Mouse (Mus musculus) frontal cortex, adult 2 months (tissue): Measurements from ENCODE around the gene Rrad. TPM values are rescaled to one million over a fixed set of nuclear protein-coding genes. Genes with fewer than 3 reads are reported as not detected.

Experiments
- DNase-seq, 2 experiments: peaks; one replicate each; pipeline ENCODE4 v3.0.0; 2022; ENCODE audit warnings: low spot score in 1 of 2; ENCODE audit errors: extremely low spot score in 1 of 2
- polyA plus RNA-seq: library from polyadenylated mRNA; depleted of rRNA; stranded (reverse); fragments of >200 nt; gene quantifications from 2 replicates; pipeline ENCODE4 v1.2.3, GENCODE M21; 2012; rRNA removed

Gene Rrad
- polyA plus RNA-seq, 1 experiment, result 4.0 TPM

- no peak for DNase-seq
These were observed 46.6 kb downstream of the Rrad start for GRCm38 (mm10) chr8:104584522-104584921.

Other genes starting within 250 kb of the Rrad start
- 40.0 and 43.8 TPM in 2 replicates for gene Cmtm4, start 235.5 kb downstream of the Rrad start, polyA plus RNA-seq
- 154 and 165 TPM in 2 replicates for gene Dync1li2, start 188.3 kb downstream of the Rrad start, polyA plus RNA-seq
- gene Terb1, start 121.4 kb downstream of the Rrad start, polyA plus RNA-seq, result 0.74 and 0.86 TPM in 2 replicates
- gene Nae1, start 96.7 kb downstream of the Rrad start, polyA plus RNA-seq, result 78.0 and 87.7 TPM in 2 replicates
- gene Car7, start 96.6 kb downstream of the Rrad start, polyA plus RNA-seq, result 41.3 and 42.8 TPM in 2 replicates
- gene Pdp2, start 39.9 kb downstream of the Rrad start, polyA plus RNA-seq, result 4.6 and 5.5 TPM in 2 replicates
- gene Cdh16, start 6.9 kb downstream of the Rrad start, polyA plus RNA-seq, result not detected in 2 replicates
- 50.2 and 70.7 TPM in 2 replicates for gene Ciao2b, start 10.6 kb upstream of the Rrad start, polyA plus RNA-seq
- gene Ces2a, start 102.7 kb upstream of the Rrad start, polyA plus RNA-seq, result not detected in 2 replicates
- gene Ces2b, start 200.2 kb upstream of the Rrad start, polyA plus RNA-seq, result 0.04 and 0.08 TPM in 2 replicates
- not detected in 2 replicates for gene Ces2c, start 215.7 kb upstream of the Rrad start, polyA plus RNA-seq